In the genomic region with DNA sequence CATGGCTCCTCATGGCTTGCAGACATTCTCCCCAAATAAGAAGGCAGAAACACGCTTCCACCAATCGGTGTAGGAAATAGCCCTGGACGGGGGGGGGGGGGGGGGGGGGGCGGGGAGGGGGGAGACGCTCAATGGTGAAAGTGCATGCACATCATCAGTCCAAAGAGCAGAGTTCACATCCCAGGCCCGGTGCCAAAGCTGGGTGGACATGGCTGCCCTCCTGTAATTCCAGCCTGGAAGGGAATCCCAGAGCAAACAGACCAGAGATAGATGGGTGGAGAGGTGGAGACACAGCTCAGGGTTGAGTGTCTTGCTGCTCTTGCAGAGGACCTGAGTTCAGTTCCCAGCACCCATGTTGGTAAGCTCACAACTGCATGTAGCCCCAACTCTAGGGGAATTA, we compare ENCODE assay signal across 18 mouse cellular contexts. TPM values are rescaled to one million over a fixed set of nuclear protein-coding genes. Genes with fewer than 3 reads are reported as not detected.
"Had no signal": no experiment of that assay in that cellular context is flagged by ENCODE, and none has a peak within 500 bp of the region (broad histone marks: within the 10 kb centered on the region; RNA-seq: fewer than 3 reads in every experiment).

No protein-coding gene starts in this region.

- H3K4me3 ChIP-seq: intestine, embryonic 15.5 days; limb, embryonic 15.5 days; liver, embryonic 15.5 days; megakaryocyte, embryonic 14.5 days; stomach, embryonic 15.5 days had no signal

- ATAC-seq: midbrain, embryonic 16.5 days had no signal

- H3K4me2 ChIP-seq: hindbrain, embryonic 14.5 days; intestine, embryonic 15.5 days; limb, embryonic 15.5 days; liver, embryonic 15.5 days; lung, embryonic 14.5 days; midbrain, embryonic 11.5 days; stomach, embryonic 15.5 days had no signal

- H3K9ac ChIP-seq: hindbrain, embryonic 14.5 days; intestine, embryonic 15.5 days; limb, embryonic 15.5 days; liver, embryonic 15.5 days; lung, embryonic 14.5 days; stomach, embryonic 15.5 days had no signal

- DNase-seq: layer of hippocampus, adult 9-11 months; layer of hippocampus, postnatal 36 days; lung, embryonic 14.5 days; lung, postnatal 10 days; right cerebral cortex, postnatal 14 days; thymus, adult 2 months; thymus, postnatal 25 days had no signal

- H3K4me1 ChIP-seq: intestine, embryonic 15.5 days; limb, embryonic 15.5 days; stomach, embryonic 15.5 days had no signal

- H3K27me3 ChIP-seq: intestine, embryonic 15.5 days; stomach, embryonic 15.5 days had no signal

- H3K9me3 ChIP-seq: intestine, embryonic 15.5 days; limb, embryonic 15.5 days; liver, embryonic 15.5 days; megakaryocyte, embryonic 14.5 days; stomach, embryonic 15.5 days had no signal

- H3K27ac ChIP-seq: hindbrain, embryonic 14.5 days; intestine, embryonic 15.5 days; limb, embryonic 15.5 days; liver, embryonic 15.5 days; macrophage; stomach, embryonic 15.5 days had no signal

RNA-seq across cellular contexts. Expression of a gene that starts 0.7 kb away (rescaled TPM):
- polyA plus RNA-seq: limb, embryonic 11.5 days; limb, embryonic 15.5 days; liver, embryonic 15.5 days; macrophage; midbrain, embryonic 11.5 days; stomach, embryonic 15.5 days had no signal

RNA-seq across cellular contexts. Expression of a gene that starts 27.2 kb away (rescaled TPM):
- polyA plus RNA-seq: liver, embryonic 15.5 days; macrophage; urinary bladder, adult 2 months had no signal
